Mouse (Mus musculus): ENCODE measurements around the gene 4930595D18Rik.

DNA sequence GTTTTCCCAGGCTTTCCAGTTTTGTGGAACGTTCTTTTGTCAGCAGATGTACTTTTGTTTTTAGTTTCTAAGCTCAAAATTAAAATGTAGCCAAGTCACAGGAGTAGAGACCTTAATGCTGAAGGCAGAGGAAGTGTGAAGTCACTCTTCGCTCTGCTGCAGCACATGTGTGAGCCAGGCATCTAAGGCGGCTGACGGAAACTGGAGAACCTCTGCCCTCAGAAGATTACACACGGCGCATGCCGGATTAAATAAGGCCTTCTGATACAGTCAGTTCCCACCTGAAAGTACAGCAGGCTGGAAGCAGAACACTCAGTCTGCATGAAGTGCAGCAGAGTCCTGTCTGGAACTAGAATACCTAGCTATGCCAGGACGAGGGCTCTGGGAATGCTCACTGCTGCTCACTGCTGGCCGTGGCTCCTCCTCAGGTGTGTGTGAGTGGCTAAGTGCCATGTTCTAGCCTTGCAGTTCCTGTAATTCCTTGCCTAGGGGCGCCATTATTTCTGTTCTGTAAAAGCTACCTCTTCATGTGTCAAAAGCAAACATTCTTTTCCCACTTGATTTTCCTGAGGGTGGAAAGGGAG, 41.0 kb upstream of the 4930595D18Rik start:
- TF ChIP-seq CTCF (IDR thresholded peaks at IDR 0.05; ENCODE audit: low read depth, low read length), result no peak
- TF ChIP-seq TAL1 (conservative IDR thresholded peaks at IDR 0.05; ENCODE audit: low read depth, low read length), result no peak
- no peak for TF ChIP-seq GATA1 (IDR thresholded peaks at IDR 0.05; ENCODE audit: borderline replicate concordance, low read length)
- no peak for TF ChIP-seq POLR2AphosphoS5 (IDR thresholded peaks at IDR 0.05; ENCODE audit: insufficient replicate concordance, low read depth, low read length)
